Mouse (Mus musculus) testis, postnatal 14 days (tissue): ENCODE measurements around the gene Prss56.

Experiments used
- DNase-seq: peaks from one replicate; pipeline ENCODE4 v3.0.0; 2021; ENCODE audit warnings: low spot score

Gene Prss56

GRCm38 (mm10) chr1:87232197-87232596 lies 49.1 kb downstream of the Prss56 start:
- DNase-seq, result no peak
